Mouse (Mus musculus) embryonic facial prominence, embryonic 14.5 days (tissue): ENCODE data around the gene Cox17. TPM values are rescaled to one million over a fixed set of nuclear protein-coding genes. Genes with fewer than 3 reads are reported as not detected.
A peak's percentile ranks its signal among the peaks of the same experiment; 100 is the strongest.

Source experiments
- ATAC-seq: fragments of 200-750 bp; cut with Nextera tagmentation; 2 replicates; pipeline ENCODE4 v1.8.0; 2017; ENCODE audit warnings: low read depth, moderate number of reproducible peaks, moderate TSS enrichment
- DNase-seq: peaks from one replicate; pipeline ENCODE4 v3.0.0-alpha.2; 2015; ENCODE audit warnings: low spot score
- H3K27ac ChIP-seq: fragments of 300-500 bp; sonication (generic); replicated peaks from 2 replicates; pipeline ENCODE4 v1.5.1; 2014; ENCODE audit warnings: low read depth, mild to moderate bottlenecking, low read length, moderate library complexity
- H3K27me3 ChIP-seq: fragments of 300-500 bp; sonication (generic); replicated peaks from 2 replicates; pipeline ENCODE4 v1.6.1; 2014; ENCODE audit warnings: low read length; ENCODE audit not compliant: control insufficient read depth, insufficient read depth
- H3K36me3 ChIP-seq: fragments of 300-500 bp; sonication (generic); 2 replicates; pipeline ENCODE4 v1.6.1; 2014; ENCODE audit warnings: low read length, mixed read lengths; ENCODE audit not compliant: control insufficient read depth, insufficient read depth
- H3K4me1 ChIP-seq: fragments of 300-500 bp; sonication (generic); 2 replicates; pipeline ENCODE4 v1.6.1; 2014; ENCODE audit warnings: antibody characterized with exemption, low read length; ENCODE audit not compliant: control insufficient read depth, insufficient read depth
- H3K4me2 ChIP-seq: fragments of 300-500 bp; sonication (generic); 2 replicates; pipeline ENCODE4 v1.6.1; 2014; ENCODE audit warnings: low read depth, mild to moderate bottlenecking, low read length, moderate library complexity, mixed read lengths
- H3K4me3 ChIP-seq: fragments of 300-500 bp; sonication (generic); 2 replicates; pipeline ENCODE4 v1.5.1; 2014; ENCODE audit warnings: low read depth, mild to moderate bottlenecking, low read length
- H3K9ac ChIP-seq: fragments of 300-500 bp; sonication (generic); 2 replicates; pipeline ENCODE4 v1.6.1; 2014; ENCODE audit warnings: low read depth, mild to moderate bottlenecking, low read length, moderate library complexity, mixed read lengths
- H3K9me3 ChIP-seq: fragments of 300-500 bp; sonication (generic); 2 replicates; pipeline ENCODE4 v1.6.1; 2016; ENCODE audit warnings: low read length; ENCODE audit not compliant: control insufficient read depth
- WGBS: fragments of 180-500 bp; shearing (Covaris S2); extraction: QIAGEN DNeasy Blood & Tissue Kit; methylation state at CpG from one replicate; pipeline ENCODE4 v1.1.7; 2014; 5-methylcytosine and 5-hydroxymethylcytosine counted together
- polyA plus RNA-seq: library from polyadenylated mRNA; unstranded; fragments of >200 nt; fragmentation: Nextera tagmentation; extraction: Ambion mirVana; gene quantifications from 2 replicates; pipeline ENCODE4 v1.2.1, GENCODE M21; 2014

Cox17 gene
- polyA plus RNA-seq, 1 experiment from 2014 or later = 168 TPM

DNA sequence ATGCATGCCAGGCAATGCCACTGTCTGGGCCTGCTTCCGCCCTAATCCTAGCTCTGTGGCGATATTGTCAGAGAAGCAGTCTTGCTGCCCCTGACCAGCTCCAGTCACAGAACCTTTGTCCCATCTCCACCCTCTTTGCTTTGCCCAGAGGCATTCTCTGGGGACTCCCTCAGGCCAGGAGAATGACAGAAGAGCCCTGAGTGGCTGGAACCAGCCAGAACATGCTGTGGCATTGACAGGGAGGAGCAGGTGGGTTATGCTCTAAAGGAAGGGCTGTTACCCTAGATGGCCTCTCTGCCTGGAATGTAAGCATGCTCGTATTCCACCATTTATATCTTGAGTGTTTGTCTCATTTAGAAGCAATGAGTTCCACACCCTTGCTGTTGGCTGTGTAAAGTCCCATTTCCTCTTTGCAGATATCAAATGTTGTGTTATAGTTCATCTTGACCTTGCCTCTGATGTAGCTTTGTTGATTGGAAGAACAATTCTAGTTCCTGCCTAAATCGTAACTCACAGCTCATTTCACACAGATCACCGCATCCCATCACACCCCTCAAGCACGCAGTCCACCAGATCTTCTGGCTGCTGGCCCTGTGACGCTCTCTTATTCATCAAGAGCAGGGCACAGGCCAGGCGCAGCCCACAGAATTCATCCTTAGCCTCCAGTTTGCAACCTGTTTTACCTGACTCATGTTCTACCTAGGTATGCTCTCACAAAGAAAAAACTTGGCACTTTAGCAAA lies 24.0 kb downstream of the Cox17 start:
- DNase-seq (peak; percentile 68), ATAC-seq (peak; percentile 83; the same call in 1 of the 2 replicates)
- H3K36me3 ChIP-seq = no peaks in the 10 kb centered on the region
- no peaks in the 10 kb centered on the region; the same call in 1 of the 2 replicates for H3K4me1 ChIP-seq
- no peaks in the 10 kb centered on the region for H3K9me3 ChIP-seq
- H3K27me3 ChIP-seq = no peaks in the 10 kb centered on the region
- 73% methylated on average over 8 of the region's 8 CpGs for WGBS
- no peak overlapping the region for H3K4me2 ChIP-seq
- H3K27ac ChIP-seq = no peak overlapping the region
- no peak overlapping the region for H3K4me3 ChIP-seq
- no peak overlapping the region for H3K9ac ChIP-seq

DNA sequence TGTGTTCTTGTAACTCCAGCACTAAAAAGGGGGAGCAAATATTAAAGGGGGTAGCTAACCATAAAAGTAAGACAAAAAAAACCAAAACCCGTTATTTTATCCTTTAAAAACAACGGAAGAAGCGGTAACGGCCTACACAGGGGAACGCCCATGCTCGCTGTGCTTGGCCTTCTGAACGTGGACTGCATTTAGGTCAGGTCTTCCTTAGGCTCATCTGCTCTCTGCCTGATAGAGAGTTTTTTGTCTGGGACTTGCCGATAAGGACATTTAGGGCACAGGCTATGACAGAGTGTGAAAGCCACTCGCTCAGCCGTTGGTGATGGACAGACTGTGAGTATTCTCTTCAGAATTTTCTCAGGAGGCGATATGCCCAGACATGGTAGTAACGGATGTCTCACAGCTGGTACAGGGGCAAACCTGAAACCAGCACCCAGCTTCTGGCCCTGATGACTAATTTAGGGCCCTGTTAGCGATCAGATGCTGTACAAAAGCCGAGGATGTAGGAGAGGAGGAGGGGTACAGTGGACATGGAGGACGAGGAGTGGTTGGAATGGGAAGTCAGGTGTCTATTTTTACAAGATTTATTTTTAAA lies 25.0 kb downstream of the Cox17 start:
- Histone ChIP-seq H3K4me3 (no peak overlapping the region), H3K4me1 (peaks cover 8% of the 10 kb centered on the region), H3K36me3 (no peaks in the 10 kb centered on the region), H3K27me3 (no peaks in the 10 kb centered on the region), H3K9ac (no peak overlapping the region), H3K27ac (no peak overlapping the region), H3K4me2 (no peak overlapping the region), H3K9me3 (no peaks in the 10 kb centered on the region)
- ATAC-seq (no peak), DNase-seq (no peak)
- WGBS = 88% methylated on average over 15 of the region's 15 CpGs

DNA sequence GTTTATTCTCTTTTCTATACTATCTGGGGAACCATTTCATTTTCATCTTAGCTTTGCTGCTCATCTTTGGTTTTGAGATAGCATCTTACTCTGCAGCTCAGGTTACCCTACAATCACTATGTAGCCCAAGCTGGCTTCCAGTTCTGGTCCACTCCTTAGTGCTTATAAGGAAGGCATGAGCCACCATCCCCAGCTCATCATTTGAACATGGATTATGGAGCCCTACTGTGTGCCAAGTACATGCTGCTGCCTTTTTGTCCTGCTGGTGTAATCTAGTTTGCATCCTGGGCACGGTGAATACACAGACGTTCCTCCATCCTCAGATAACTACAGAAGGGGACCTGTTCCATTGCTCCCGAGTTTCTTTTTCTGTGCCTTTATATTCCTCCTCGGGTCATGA lies 26.1 kb downstream of the Cox17 start:
- Histone ChIP-seq H3K4me3 (no peak overlapping the region), H3K9me3 (no peaks in the 10 kb centered on the region), H3K4me1 (peaks cover 13% of the 10 kb centered on the region), H3K36me3 (no peaks in the 10 kb centered on the region), H3K9ac (no peak overlapping the region), H3K27ac (no peak overlapping the region), H3K4me2 (no peak overlapping the region), H3K27me3 (no peaks in the 10 kb centered on the region)
- ATAC-seq = no peak
- no peak for DNase-seq
- WGBS = 90% methylated on average over 4 of the region's 4 CpGs

DNA sequence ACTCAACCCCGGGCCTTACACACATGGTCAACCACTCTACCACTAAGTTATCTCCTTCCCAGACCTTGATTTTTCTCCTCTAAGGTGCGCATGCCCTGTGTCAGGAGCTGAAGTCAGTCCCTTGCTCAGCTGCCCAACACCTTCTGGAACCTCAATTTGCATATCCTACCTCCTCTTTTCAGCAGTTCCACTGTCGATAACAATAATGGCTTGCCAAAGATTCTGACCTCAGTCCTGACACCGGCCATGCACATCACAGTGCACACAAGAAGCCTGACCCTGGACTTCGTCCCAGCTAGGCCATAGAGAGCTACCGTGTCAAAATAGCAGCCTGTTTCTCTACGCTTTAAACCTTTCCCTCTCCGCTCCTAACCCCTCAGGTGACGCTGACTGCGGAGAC lies 26.6 kb downstream of the Cox17 start:
- H3K36me3 ChIP-seq = no peaks in the 10 kb centered on the region
- H3K4me2 ChIP-seq = no peak overlapping the region
- DNase-seq (no peak), ATAC-seq (no peak)
- no peaks in the 10 kb centered on the region for H3K9me3 ChIP-seq
- H3K4me3 ChIP-seq = no peak overlapping the region
- WGBS = 84% methylated on average over 10 of the region's 10 CpGs
- no peak overlapping the region for H3K9ac ChIP-seq
- no peak overlapping the region for H3K27ac ChIP-seq
- peaks cover 13% of the 10 kb centered on the region for H3K4me1 ChIP-seq
- H3K27me3 ChIP-seq = no peaks in the 10 kb centered on the region

DNA sequence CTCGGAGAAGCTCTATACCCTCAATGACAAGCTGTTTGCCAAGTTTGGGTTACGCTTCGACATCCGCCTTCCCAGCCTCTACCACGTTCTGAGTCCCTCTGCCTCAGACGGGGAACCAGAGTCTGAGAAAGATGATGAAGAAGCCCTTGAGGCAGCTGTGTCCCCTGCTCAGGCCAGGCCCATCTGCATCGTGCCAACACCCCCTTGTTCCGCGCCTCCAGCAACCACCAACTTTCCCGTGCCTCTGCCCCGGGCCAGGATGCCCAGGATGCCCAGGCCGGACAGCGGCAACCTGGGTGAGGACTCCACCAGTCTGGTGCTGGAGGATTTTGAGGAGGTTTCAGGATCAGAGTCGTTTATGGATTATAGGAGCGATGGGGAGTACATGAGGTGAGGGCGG lies 27.1 kb downstream of the Cox17 start:
- H3K4me3 ChIP-seq = no peak overlapping the region

DNA sequence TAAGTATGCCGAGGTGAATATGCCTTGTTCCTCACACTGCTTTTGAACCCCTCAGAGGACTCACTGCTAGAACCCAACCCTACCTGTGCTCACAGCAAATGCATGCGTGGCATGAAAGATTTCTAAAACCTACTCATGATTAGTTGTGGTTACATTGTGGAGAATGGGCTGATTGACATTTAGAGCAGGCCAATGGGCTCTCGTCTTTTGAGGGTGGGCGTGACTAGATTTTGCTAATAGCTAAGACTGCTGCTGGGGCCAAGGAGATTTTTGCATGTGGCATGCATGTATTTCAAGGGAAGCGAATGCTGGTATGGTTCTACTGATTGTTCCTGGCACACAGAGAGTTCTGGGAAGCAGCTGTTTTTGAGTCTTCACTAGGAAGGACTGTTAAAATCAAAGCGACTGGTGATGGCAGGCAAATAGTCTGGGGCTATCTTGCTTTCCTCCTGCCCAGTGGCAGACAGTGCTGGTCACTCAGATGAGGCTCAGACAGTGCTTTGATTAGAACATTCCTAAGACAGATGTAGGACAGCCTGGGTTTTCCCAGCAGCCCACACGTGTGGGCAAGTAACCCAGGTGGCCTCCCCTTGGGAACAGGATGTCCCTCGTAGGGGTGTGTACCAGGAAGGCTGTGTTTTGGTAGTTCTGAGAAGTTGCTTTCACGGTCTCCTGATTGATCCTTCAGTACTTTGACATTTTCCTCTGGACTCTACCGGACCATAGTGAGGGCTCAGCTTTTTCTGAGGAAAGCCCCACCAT lies 27.8 kb downstream of the Cox17 start:
- Histone ChIP-seq H3K36me3 (no peaks in the 10 kb centered on the region), H3K4me3 (no peak overlapping the region), H3K27ac (no peak overlapping the region), H3K27me3 (no peaks in the 10 kb centered on the region), H3K4me2 (peak overlapping the region; percentile 24), H3K4me1 (peaks cover 13% of the 10 kb centered on the region), H3K9me3 (no peaks in the 10 kb centered on the region), H3K9ac (no peak overlapping the region)
- WGBS = 72% methylated on average over 10 of the region's 10 CpGs
- ATAC-seq (no peak), DNase-seq (peak; percentile 36)

More for the DNA sequence above, 27.1 kb downstream of the Cox17 start:
- peaks cover 13% of the 10 kb centered on the region for H3K4me1 ChIP-seq
- peak overlapping the region; percentile 24 for H3K4me2 ChIP-seq
- H3K27ac ChIP-seq = no peak overlapping the region
- H3K36me3 ChIP-seq = no peaks in the 10 kb centered on the region
- WGBS = 82% methylated on average over 16 of the region's 16 CpGs
- ATAC-seq (no peak), DNase-seq (no peak)
- H3K27me3 ChIP-seq = no peaks in the 10 kb centered on the region
- H3K9me3 ChIP-seq = no peaks in the 10 kb centered on the region
- no peak overlapping the region for H3K9ac ChIP-seq

DNA sequence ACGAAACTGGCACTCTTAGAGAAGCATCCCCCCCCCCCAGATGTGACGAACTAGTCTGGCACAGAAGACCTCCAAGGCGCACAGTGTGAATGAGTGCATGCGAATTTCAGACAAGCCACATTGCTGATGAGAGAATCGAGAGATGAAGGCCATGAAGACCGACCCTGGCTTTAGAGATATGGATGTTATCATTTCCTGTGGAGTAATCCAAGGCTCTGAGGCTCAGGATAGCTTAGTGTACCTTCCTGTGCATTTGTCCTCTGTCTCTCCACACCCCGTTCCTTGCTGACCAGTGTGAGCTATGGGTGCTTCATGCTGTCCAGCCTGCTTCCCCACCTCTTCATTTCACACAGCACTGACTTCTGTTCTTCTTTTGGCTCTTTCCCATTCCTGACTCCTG lies 28.4 kb downstream of the Cox17 start:
- Histone ChIP-seq H3K9me3 (no peaks in the 10 kb centered on the region), H3K9ac (no peak overlapping the region), H3K27me3 (no peaks in the 10 kb centered on the region), H3K36me3 (no peaks in the 10 kb centered on the region), H3K27ac (no peak overlapping the region), H3K4me1 (peaks cover 13% of the 10 kb centered on the region), H3K4me2 (no peak overlapping the region), H3K4me3 (no peak overlapping the region)
- ATAC-seq (no peak), DNase-seq (no peak)
- WGBS = 85% methylated on average over 7 of the region's 7 CpGs

DNA sequence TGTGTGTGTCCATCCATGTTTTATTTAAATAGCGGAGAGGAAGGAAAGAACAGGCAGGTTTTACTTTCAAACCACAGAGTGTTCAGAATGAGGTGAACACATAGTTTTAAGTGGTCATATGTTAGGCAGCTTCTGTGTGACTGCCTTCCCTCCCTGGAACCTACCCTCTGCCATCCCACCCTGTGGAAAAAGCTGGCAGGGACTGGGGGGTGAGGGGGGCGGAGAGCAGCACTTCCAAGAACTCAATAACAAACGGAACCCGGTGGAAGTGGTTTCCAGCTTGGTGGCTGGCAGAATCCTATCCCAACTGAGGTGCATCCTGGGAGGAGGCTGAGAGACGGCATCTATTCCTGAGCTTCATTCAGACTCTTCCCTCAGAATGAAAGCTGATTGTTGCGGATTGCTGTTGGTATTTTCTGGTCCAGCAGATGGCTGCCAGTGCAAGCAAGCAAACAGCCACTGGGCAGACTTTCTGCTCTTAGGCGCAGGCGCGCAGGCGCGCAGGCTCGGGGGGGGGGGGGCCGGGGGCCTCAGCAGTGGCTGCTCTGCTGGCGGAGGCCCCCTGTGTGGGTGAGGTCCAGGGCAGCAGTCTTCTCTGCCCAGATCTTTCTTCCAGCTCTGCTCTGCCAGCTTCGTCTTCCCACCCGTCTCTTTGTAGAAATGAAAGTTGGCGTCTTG lies 29.5 kb downstream of the Cox17 start:
- peak overlapping the region; percentile 58 for H3K9ac ChIP-seq
- DNase-seq (peak; percentile 83), ATAC-seq (peak; percentile 89)
- no peaks in the 10 kb centered on the region for H3K27me3 ChIP-seq
- peak overlapping the region; percentile 56 for H3K4me2 ChIP-seq
- H3K27ac ChIP-seq = peak overlapping the region; percentile 77
- no peaks in the 10 kb centered on the region for H3K36me3 ChIP-seq
- no peaks in the 10 kb centered on the region for H3K9me3 ChIP-seq
- 23% methylated on average over 16 of the region's 17 CpGs for WGBS
- H3K4me1 ChIP-seq = peaks cover 13% of the 10 kb centered on the region
- H3K4me3 ChIP-seq = peak overlapping the region; percentile 28
